Mouse (Mus musculus) cerebellum, postnatal 10 days (tissue): ENCODE results near the gene Rfc5.

Experiments
- DNase-seq, 2 experiments: peaks; one replicate each; pipeline ENCODE4 v3.0.0; 2021; ENCODE audit warnings: mixed read lengths in 2 of 2

Rfc5 gene

DNA sequence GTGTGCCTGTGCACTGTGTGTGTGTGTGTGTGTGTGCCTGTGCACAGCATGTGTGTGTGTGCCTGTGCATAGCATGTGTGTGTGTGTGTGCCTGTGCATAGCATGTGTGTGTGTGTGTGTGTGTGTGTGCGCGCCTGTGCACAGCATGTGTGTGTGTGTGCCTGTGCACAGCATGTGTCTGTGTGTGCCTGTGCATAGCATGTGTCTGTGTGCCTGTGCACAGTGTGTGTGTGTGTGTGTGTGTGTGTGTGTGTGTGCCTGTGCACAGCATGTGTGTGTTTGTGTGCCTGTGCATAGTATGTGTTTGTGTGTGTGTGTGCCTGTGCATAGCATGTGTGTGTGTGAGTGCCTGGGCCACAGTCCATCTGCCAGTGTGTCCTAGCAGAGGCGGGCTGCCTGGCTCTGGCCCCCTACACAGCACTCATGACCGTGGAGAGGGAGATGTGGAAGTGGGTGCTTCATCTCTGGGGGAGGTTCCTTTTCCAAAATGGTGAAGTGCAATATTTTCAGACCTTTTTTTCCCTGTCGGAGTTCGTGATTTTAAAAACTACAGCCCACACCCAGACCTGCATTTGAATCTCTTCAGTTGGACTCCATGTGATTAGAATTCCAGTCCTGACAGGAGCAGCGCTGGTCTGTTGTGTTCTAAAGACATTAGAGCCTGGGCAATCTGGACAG, 14.3 kb downstream of the Rfc5 start:
- no peak for DNase-seq

DNA sequence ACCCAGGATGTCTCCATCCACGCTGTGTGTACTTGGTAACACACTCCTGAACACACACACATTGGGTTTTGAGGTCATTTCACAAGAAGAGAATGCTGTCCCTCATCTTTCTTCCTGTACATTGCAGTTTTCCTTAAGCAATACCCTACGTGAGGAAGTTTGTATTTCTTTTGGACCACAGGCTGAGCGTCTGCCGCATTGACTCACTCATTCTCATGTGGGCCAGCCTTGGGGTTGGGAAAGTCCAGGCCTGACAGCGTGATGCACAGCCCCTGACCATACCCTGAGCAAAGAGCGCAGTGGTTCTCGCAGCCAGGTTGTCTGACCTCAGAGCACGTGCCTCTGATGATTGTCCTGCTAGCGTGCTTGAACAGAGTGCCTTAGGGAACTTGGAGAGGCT, 15.4 kb downstream of the Rfc5 start:
- no peak for DNase-seq

DNA sequence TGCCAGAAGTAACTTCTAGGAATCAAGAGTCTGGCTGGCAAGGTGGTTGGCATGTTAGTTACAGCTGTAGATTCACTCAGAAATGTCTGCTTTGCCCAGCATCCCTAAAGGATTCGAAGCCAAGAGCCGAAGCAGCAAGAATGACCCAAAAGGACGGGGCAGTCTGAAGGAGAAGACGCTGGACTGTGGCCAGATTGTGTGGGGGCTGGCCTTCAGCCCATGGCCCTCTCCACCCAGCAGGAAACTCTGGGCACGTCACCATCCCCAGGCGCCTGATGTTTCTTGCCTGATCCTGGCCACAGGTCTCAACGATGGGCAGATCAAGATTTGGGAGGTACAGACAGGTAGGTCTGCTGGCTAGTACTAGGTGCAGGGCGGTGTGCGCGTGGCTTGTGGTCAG, 18.3 kb downstream of the Rfc5 start:
- DNase-seq, result peak; percentile 35 to 51

DNA sequence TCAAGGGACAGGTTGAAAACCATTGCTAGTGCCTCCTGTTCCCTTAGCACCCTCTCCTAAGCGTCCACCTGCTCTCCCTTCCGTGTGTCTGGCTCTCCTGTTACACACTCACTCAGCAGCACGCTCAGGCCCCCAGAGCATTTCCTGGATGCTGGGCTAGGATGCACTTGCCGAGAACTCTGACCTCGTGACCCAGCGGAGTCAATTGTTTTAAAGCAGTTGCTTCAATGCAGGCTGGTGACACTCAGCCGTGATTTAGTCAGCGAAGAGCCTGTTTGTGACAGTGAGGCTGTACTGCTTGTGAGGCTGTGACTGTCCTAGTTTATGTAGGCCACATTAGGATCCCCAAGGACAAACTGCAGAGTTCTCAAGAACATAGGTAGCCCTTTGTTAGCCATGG, 21.6 kb downstream of the Rfc5 start:
- DNase-seq, result no peak

DNA sequence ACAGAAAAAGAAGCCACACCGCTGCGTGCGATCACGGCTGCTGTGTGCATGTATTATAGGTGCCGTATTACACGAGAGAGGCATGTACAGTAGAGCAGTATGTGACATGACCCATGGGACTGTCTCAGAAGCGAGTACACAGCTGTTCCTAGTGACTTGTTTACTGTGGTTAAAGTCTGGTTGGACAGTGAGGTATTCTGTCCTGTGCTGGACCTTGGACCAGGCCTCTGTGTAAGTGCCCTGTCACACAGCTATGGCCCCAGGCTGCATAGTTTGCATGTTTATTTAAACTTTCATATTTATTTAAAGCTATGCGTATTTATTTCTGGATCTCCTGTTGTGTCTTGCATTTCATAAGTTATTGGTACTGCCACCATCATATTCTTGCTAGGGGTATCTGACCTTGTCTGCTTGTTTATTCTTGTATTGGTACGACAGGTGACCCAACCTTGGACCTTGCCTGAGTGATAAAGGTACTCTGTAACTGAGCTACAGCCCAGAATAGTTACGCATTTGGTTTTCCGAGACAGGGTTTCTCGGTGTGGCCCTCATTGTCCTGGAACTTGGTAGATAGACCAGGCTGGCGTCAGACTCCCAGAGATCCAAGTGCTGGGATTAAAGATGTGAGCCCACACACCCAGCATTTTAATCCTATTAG, 22.8 kb downstream of the Rfc5 start:
- DNase-seq, result no peak

DNA sequence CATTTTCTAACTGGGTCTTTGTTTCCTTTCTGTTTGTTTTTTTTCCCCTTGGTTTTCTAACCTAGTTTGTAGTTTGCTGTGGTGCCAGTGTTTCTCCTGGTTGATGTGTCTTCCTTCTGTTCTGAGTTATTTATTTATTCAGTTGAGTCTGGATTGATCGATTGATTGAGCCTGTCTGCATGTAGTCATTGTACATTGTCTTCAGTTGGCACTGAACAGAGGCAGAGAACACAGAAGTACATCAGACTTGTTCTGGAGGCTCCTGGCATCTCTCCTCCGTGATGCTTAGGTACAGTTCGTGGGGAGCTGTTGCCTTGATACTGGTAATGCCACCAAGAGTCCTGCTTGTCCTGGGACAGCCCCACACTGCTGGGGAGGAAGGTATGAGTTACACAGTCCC, 24.0 kb downstream of the Rfc5 start:
- DNase-seq, result no peak

GRCm38 (mm10) chr5:117363066-117363782, 25.6 kb downstream of the Rfc5 start:
- DNase-seq, result no peak

GRCm38 (mm10) chr5:117361590-117361989, 27.3 kb downstream of the Rfc5 start:
- no peak for DNase-seq

DNA sequence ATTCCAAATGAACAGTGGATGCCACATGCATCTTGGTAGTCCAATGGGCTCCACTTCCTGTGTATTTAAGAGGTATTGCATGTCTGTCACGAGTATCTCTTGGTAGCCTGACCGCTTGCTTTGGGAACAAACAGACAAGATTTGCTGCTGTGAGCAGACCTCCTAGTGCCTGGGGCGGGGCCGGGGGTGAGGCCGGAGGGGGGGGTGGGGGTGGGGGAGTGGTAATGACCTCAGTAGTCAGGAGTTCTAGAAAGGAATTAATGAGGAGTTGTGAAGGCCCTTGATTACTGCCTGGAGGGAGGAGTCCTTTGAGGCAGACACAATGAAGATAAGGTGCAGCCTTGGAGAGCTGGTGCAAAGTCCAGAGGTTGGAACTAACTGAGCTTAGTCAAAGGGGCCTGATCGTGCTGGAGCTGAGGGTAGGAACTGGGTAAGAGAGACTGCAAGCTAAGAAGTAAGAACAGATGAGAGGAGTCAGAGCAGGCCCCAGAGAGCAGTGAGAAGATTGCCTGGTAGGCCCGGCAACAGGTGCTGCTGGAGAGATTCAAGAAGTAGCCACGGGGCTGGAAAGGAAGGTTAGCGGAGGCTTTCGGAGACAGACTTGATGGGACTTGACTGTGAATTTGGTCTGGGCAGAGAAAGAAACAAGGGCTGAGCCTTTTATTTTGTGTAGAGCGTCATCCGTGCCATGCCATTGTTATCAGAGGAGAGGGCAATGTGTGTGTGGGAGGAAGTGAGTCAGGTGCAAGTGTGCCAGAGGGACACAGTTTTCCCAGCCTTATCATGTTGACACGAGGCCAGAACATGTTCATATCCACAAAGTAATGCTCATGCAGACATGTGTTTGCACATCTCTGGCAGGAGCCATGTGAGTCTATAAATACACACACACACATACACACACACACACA, 28.0 kb downstream of the Rfc5 start:
- DNase-seq, result no peak

DNA sequence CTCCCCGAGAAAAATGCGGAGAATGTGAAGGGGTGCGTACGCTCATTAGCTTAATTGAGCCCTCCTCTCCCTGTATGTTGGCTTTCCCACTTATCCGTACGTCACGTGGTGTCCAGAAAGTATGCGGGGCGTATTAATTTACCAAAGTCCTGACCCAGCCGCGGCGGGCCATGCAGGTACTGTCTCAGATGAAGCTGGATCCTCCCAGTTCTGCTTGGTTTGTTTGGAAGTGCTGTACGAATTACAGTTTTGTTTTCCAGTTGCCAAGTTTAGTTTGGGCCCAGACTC, 28.7 kb downstream of the Rfc5 start:
- DNase-seq, result no peak

GRCm38 (mm10) chr5:117359497-117360227, 29.2 kb downstream of the Rfc5 start:
- no peak for DNase-seq

DNA sequence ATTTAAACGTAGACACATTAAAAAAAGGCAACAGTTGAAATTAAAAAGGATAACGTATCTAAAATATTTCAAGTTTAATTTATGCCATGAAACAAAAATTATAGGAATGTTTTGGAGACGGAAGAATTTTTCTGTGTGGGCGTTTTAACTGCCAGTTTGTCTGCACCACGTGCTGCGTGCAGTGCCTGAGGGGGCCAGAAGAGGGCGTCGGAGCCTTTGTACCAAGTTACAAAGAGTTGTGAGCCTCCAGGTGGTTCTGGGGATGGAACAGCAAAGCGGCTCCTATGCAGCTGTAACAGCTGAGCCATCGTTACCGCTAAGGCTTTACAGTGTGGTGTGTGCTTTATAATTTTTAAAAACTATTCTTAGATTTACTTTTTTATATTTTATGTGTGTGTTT, 30.1 kb downstream of the Rfc5 start:
- peak; percentile 86 to 92 for DNase-seq

DNA sequence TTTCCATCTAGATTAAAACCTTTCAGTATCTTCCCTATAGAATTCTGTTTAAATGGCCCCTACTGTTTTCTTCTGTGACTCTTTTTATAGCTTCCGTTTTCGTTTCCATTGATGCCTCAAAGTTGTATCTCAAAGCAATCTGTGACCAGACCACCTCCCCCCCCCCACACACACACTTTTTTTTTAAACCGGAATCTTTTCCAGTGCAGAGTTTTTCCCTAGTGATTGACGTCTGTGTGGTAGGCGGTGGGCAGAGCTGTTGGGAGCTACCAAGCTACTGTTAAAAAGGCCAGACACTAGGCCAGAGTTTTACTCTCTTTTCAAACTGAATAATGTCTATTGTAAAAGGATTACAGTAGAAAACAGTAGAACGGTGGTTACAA, 30.6 kb downstream of the Rfc5 start:
- DNase-seq, result no peak

GRCm38 (mm10) chr5:117357478-117358247, 31.2 kb downstream of the Rfc5 start:
- peak; percentile 41 to 56 for DNase-seq

DNA sequence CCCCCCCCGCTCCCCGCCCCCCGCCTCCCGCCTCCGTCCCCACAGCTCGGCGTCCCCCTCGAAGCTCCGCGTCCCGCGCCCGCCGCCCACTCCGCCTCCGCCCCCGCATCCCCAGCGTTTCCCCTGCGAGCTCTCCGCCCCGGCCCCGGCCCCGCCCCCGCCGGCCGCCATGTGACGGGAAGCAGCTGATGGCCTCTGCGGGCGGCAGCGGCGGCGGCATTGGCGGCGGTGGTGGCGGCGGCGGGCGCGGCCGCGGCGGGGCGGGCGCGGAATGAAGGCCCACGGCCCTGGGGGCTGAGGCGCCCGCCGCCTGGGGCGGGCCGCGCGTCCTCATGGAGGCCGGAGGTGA, 31.7 kb downstream of the Rfc5 start, which contains the start of gene Wsb2:
Wsb2 (plus strand) TSS at position 176 of the 349 bp plus-strand sequence.
- peak; percentile 91 to 94 for DNase-seq

- peak; percentile 70 to 72 for DNase-seq
Observed at GRCm38 (mm10) chr5:117356365-117357128, 32.3 kb downstream of the Rfc5 start.

- no peak for DNase-seq
Observed at GRCm38 (mm10) chr5:117355648-117356303, 33.1 kb downstream of the Rfc5 start.

DNA sequence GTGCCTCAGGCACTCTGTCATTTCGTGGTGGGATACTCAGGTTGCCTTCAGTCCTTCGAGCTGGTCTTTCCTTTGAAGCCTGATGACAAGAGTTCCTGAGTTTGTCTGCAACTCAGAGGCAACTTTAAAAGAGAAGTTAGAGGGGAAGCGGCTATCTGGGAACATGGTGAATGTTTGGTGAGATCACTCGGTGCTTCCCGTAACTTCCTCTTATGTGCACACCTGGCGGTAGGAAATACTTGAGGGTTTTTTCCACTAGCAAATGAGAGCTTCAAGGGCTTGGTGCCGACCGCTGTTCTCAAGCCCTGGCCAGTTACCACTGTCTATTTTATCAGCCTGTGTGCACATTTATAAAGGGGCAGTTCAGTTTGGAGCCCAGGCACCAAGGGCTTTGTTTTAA, 34.7 kb downstream of the Rfc5 start:
- no peak for DNase-seq

- peak; percentile 88 for DNase-seq
Observed at GRCm38 (mm10) chr5:117348279-117348678, 40.6 kb downstream of the Rfc5 start.

- DNase-seq, result no peak
Observed at GRCm38 (mm10) chr5:117347838-117348237, 41.0 kb downstream of the Rfc5 start.
